Mouse (Mus musculus) forebrain, embryonic 15.5 days (tissue): ENCODE measurements around the gene Papss2. TPM values are rescaled to one million over a fixed set of nuclear protein-coding genes. Genes with fewer than 3 reads are reported as not detected.

Experiments used
- ATAC-seq: fragments of 200-750 bp; cut with Nextera tagmentation; replicated peaks from 2 replicates; pipeline ENCODE4 v1.8.0; 2017; ENCODE audit warnings: mild to moderate bottlenecking, moderate TSS enrichment, moderate library complexity
- H3K27ac ChIP-seq: fragments of 300-500 bp; sonication (generic); replicated peaks from 2 replicates; pipeline ENCODE4 v1.5.1; 2015; ENCODE audit warnings: mild to moderate bottlenecking, inconsistent platforms
- H3K27me3 ChIP-seq: fragments of 300-500 bp; sonication (generic); 2 replicates; pipeline ENCODE4 v1.6.1; 2015; ENCODE audit warnings: inconsistent platforms
- H3K36me3 ChIP-seq: fragments of 300-500 bp; sonication (generic); 2 replicates; pipeline ENCODE4 v1.6.1; 2015; ENCODE audit warnings: mild to moderate bottlenecking, inconsistent platforms
- H3K4me1 ChIP-seq: fragments of 300-500 bp; sonication (generic); 2 replicates; pipeline ENCODE4 v1.6.1; 2015; ENCODE audit warnings: inconsistent platforms
- H3K4me2 ChIP-seq: fragments of 300-500 bp; sonication (generic); replicated peaks from 2 replicates; pipeline ENCODE4 v1.6.1; 2015; ENCODE audit warnings: mild to moderate bottlenecking, inconsistent platforms
- H3K4me3 ChIP-seq: fragments of 300-500 bp; sonication (generic); 2 replicates; pipeline ENCODE4 v1.5.1; 2015; ENCODE audit warnings: mild to moderate bottlenecking, inconsistent platforms
- H3K9ac ChIP-seq: fragments of 300-500 bp; sonication (generic); replicated peaks from 2 replicates; pipeline ENCODE4 v1.6.1; 2015; ENCODE audit warnings: mild to moderate bottlenecking, inconsistent platforms
- H3K9me3 ChIP-seq: fragments of 300-500 bp; sonication (generic); 2 replicates; pipeline ENCODE4 v1.6.1; 2016; ENCODE audit warnings: inconsistent platforms
- WGBS: fragments of 180-500 bp; shearing (Covaris S2); methylation state at CpG from one replicate; pipeline ENCODE4 v1.1.7; 2015; ENCODE audit warnings: mixed read lengths; 5-methylcytosine and 5-hydroxymethylcytosine counted together
- polyA plus RNA-seq: library from polyadenylated mRNA; unstranded; fragments of >200 nt; fragmentation: Nextera tagmentation; extraction: Ambion mirVana; gene quantifications from 2 replicates; pipeline ENCODE4 v1.2.1, GENCODE M21; 2015

Papss2 gene
- polyA plus RNA-seq, 1 experiment from 2014 or later = 0.74 TPM

GRCm38 (mm10) chr19:32620859-32621445 lies 25.4 kb downstream of the Papss2 start:
- H3K9ac ChIP-seq = no peak overlapping the region
- no peak overlapping the region for H3K4me2 ChIP-seq
- no peak overlapping the region for H3K27ac ChIP-seq
- H3K4me3 ChIP-seq = no peak overlapping the region
- H3K4me1 ChIP-seq = no peaks in the 10 kb centered on the region
- H3K9me3 ChIP-seq = no peaks in the 10 kb centered on the region
- no peaks in the 10 kb centered on the region for H3K36me3 ChIP-seq
- no peaks in the 10 kb centered on the region for H3K27me3 ChIP-seq
- 82% methylated on average over 15 of the region's 15 CpGs for WGBS
- no peak for ATAC-seq

GRCm38 (mm10) chr19:32622142-32622541 lies 26.6 kb downstream of the Papss2 start:
- H3K36me3 ChIP-seq = no peaks in the 10 kb centered on the region
- H3K9ac ChIP-seq = no peak overlapping the region
- no peaks in the 10 kb centered on the region for H3K4me1 ChIP-seq
- no peak overlapping the region for H3K4me2 ChIP-seq
- no peak overlapping the region for H3K27ac ChIP-seq
- H3K4me3 ChIP-seq = no peak overlapping the region
- H3K9me3 ChIP-seq = no peaks in the 10 kb centered on the region
- WGBS = 83% methylated on average over 3 of the region's 3 CpGs
- ATAC-seq = no peak
- H3K27me3 ChIP-seq = no peaks in the 10 kb centered on the region

- H3K9ac ChIP-seq = no peak overlapping the region
- ATAC-seq = no peak
- no peak overlapping the region for H3K4me3 ChIP-seq
- H3K27ac ChIP-seq = no peak overlapping the region
- WGBS = 74% methylated on average over 13 of the region's 13 CpGs
- H3K4me2 ChIP-seq = no peak overlapping the region
- no peaks in the 10 kb centered on the region for H3K27me3 ChIP-seq
- no peaks in the 10 kb centered on the region for H3K4me1 ChIP-seq
- no peaks in the 10 kb centered on the region for H3K9me3 ChIP-seq
- H3K36me3 ChIP-seq = no peaks in the 10 kb centered on the region
Measured at GRCm38 (mm10) chr19:32626768-32627331, 31.3 kb downstream of the Papss2 start.

- WGBS = 86% methylated on average over 4 of the region's 4 CpGs
- no peaks in the 10 kb centered on the region for H3K9me3 ChIP-seq
- no peak overlapping the region for H3K9ac ChIP-seq
- H3K36me3 ChIP-seq = no peaks in the 10 kb centered on the region
- no peak overlapping the region for H3K27ac ChIP-seq
- no peak overlapping the region for H3K4me3 ChIP-seq
- H3K27me3 ChIP-seq = no peaks in the 10 kb centered on the region
- no peaks in the 10 kb centered on the region for H3K4me1 ChIP-seq
- no peak overlapping the region for H3K4me2 ChIP-seq
- no peak for ATAC-seq
Measured at GRCm38 (mm10) chr19:32627631-32628030, 32.0 kb downstream of the Papss2 start.

- ATAC-seq = no peak
- 82% methylated on average over 7 of the region's 7 CpGs for WGBS
- H3K27ac ChIP-seq = no peak overlapping the region
Measured at GRCm38 (mm10) chr19:32628572-32629132, 33.1 kb downstream of the Papss2 start.

GRCm38 (mm10) chr19:32634916-32635315 lies 39.3 kb downstream of the Papss2 start:
- H3K36me3 ChIP-seq = no peaks in the 10 kb centered on the region
- no peaks in the 10 kb centered on the region for H3K4me1 ChIP-seq
- ATAC-seq = no peak
- H3K27me3 ChIP-seq = no peaks in the 10 kb centered on the region
- H3K9ac ChIP-seq = no peak overlapping the region
- no peak overlapping the region for H3K27ac ChIP-seq
- no peak overlapping the region for H3K4me2 ChIP-seq
- no peaks in the 10 kb centered on the region for H3K9me3 ChIP-seq
- WGBS = 57% methylated on average over 8 of the region's 8 CpGs
- no peak overlapping the region for H3K4me3 ChIP-seq

More at GRCm38 (mm10) chr19:32628572-32629132, 33.1 kb downstream of the Papss2 start:
- no peaks in the 10 kb centered on the region for H3K27me3 ChIP-seq
- H3K4me1 ChIP-seq = no peaks in the 10 kb centered on the region
- H3K9ac ChIP-seq = no peak overlapping the region
- H3K9me3 ChIP-seq = no peaks in the 10 kb centered on the region
- H3K4me2 ChIP-seq = no peak overlapping the region
- no peaks in the 10 kb centered on the region for H3K36me3 ChIP-seq
- no peak overlapping the region for H3K4me3 ChIP-seq

- H3K36me3 ChIP-seq = no peaks in the 10 kb centered on the region
- H3K4me1 ChIP-seq = no peaks in the 10 kb centered on the region
- H3K9ac ChIP-seq = no peak overlapping the region
- 77% methylated on average over 16 of the region's 16 CpGs for WGBS
- ATAC-seq = no peak
- no peaks in the 10 kb centered on the region for H3K27me3 ChIP-seq
- H3K4me3 ChIP-seq = no peak overlapping the region
- no peaks in the 10 kb centered on the region for H3K9me3 ChIP-seq
- no peak overlapping the region for H3K4me2 ChIP-seq
- no peak overlapping the region for H3K27ac ChIP-seq
Measured at GRCm38 (mm10) chr19:32637357-32638275, 42.0 kb downstream of the Papss2 start.

- H3K9ac ChIP-seq = no peak overlapping the region
- no peaks in the 10 kb centered on the region for H3K27me3 ChIP-seq
- no peaks in the 10 kb centered on the region for H3K9me3 ChIP-seq
- no peak overlapping the region for H3K4me2 ChIP-seq
- no peak overlapping the region for H3K4me3 ChIP-seq
- no peak for ATAC-seq
- no peak overlapping the region for H3K27ac ChIP-seq
- H3K36me3 ChIP-seq = no peaks in the 10 kb centered on the region
- 38% methylated on average over 13 of the region's 13 CpGs for WGBS
- H3K4me1 ChIP-seq = no peaks in the 10 kb centered on the region
Measured at GRCm38 (mm10) chr19:32638276-32638903, 42.8 kb downstream of the Papss2 start.

GRCm38 (mm10) chr19:32641535-32641934 lies 45.9 kb downstream of the Papss2 start:
- H3K36me3 ChIP-seq = no peaks in the 10 kb centered on the region
- ATAC-seq = no peak
- H3K4me1 ChIP-seq = no peaks in the 10 kb centered on the region
- no peak overlapping the region for H3K27ac ChIP-seq
- H3K4me3 ChIP-seq = no peak overlapping the region
- no peak overlapping the region for H3K9ac ChIP-seq
- no peaks in the 10 kb centered on the region for H3K27me3 ChIP-seq
- H3K4me2 ChIP-seq = no peak overlapping the region
- WGBS = 89% methylated on average over 7 of the region's 7 CpGs
- H3K9me3 ChIP-seq = no peaks in the 10 kb centered on the region

- no peak for ATAC-seq
- no peak overlapping the region for H3K4me3 ChIP-seq
- H3K9ac ChIP-seq = no peak overlapping the region
- no peaks in the 10 kb centered on the region for H3K9me3 ChIP-seq
- H3K4me2 ChIP-seq = no peak overlapping the region
- 32% methylated on average over 8 of the region's 8 CpGs for WGBS
- H3K27me3 ChIP-seq = no peaks in the 10 kb centered on the region
- H3K27ac ChIP-seq = no peak overlapping the region
- no peaks in the 10 kb centered on the region for H3K36me3 ChIP-seq
- H3K4me1 ChIP-seq = no peaks in the 10 kb centered on the region
Measured at GRCm38 (mm10) chr19:32641995-32642394, 46.4 kb downstream of the Papss2 start.

GRCm38 (mm10) chr19:32643642-32644041 lies 48.1 kb downstream of the Papss2 start:
- 89% methylated on average over 3 of the region's 3 CpGs for WGBS

GRCm38 (mm10) chr19:32645939-32646338 lies 50.3 kb downstream of the Papss2 start:
- 92% methylated on average over 7 of the region's 7 CpGs for WGBS
- no peak overlapping the region for H3K4me2 ChIP-seq
- H3K9ac ChIP-seq = no peak overlapping the region
- H3K9me3 ChIP-seq = no peaks in the 10 kb centered on the region
- no peak overlapping the region for H3K4me3 ChIP-seq
- no peak overlapping the region for H3K27ac ChIP-seq
- no peak for ATAC-seq
- H3K36me3 ChIP-seq = no peaks in the 10 kb centered on the region
- no peaks in the 10 kb centered on the region for H3K27me3 ChIP-seq
- H3K4me1 ChIP-seq = no peaks in the 10 kb centered on the region

More at GRCm38 (mm10) chr19:32643642-32644041, 48.1 kb downstream of the Papss2 start:
- no peak overlapping the region for H3K9ac ChIP-seq
- no peak overlapping the region for H3K27ac ChIP-seq
- no peaks in the 10 kb centered on the region for H3K36me3 ChIP-seq
- H3K27me3 ChIP-seq = no peaks in the 10 kb centered on the region
- H3K4me3 ChIP-seq = no peak overlapping the region
- H3K9me3 ChIP-seq = no peaks in the 10 kb centered on the region
- no peak overlapping the region for H3K4me2 ChIP-seq
- no peak for ATAC-seq
- H3K4me1 ChIP-seq = no peaks in the 10 kb centered on the region
